Mouse (Mus musculus): ENCODE measurements at regions not wholly inside any gene's neighbourhood (a gene's known extent, or its start where the extent isn't known, plus 50 kb on each side); places are given as distances from the start of the nearest gene placed in this dataset.

DNA sequence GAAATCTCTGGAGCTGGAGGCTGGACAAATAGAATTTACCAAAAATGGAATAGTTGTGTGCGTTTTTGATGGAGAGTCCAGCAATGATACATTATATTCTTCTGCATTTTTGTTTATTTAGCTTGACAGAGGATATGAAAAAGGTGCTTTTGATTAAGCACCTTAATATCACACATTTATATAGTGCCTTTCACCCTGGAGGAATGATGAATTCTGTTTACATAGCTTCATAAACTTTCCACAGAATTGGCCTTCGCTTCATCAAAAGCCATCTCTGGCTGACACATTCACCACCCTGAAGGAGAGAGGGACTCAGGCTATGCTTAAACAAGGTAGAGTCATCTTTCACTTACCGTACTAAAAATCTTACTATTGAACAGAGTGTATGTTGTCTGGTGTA, 208.0 kb upstream of the Chrm2 start:
- Histone ChIP-seq H3K4me2 (no peak overlapping the region), H3K27me3 (replicated peaks) (no peaks in the 10 kb centered on the region), H3K9me3 (replicated peaks) (no peaks in the 10 kb centered on the region), H3K4me3 (no peak overlapping the region), H3K27ac (no peak overlapping the region), H3K4me1 (no peaks in the 10 kb centered on the region), H3K36me3 (no peaks in the 10 kb centered on the region), H3K9ac (no peak overlapping the region)
- ATAC-seq, result no peak
- WGBS (ENCODE audit: insufficient replicate concordance), result 60% methylated on average over 3 of the region's 3 CpGs

DNA sequence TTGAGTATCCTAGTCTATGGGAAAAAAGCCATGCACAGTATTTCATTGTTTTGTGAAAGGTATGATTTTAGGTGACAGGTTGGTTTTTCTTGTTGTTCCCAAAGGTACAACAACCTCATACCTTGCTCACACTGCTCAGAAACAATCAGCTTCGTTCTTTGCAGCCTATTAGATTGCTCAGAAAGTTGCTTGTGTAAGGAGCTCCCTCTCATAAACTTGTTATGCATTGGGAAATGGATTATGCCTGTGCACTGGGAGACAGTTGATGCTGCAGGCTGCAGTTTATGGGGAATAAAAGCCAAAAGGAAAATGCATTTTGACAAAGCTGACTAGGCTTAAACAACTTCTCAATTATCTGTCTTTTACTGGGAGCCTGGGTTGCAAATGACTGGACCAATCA, 205.2 kb upstream of the Chrm2 start:
- no peaks in the 10 kb centered on the region for H3K36me3 ChIP-seq
- H3K9me3 ChIP-seq (replicated peaks), result no peaks in the 10 kb centered on the region
- H3K4me2 ChIP-seq, result no peak overlapping the region
- H3K27me3 ChIP-seq (replicated peaks), result no peaks in the 10 kb centered on the region
- no peak for ATAC-seq
- H3K4me1 ChIP-seq, result no peaks in the 10 kb centered on the region
- no peak overlapping the region for H3K4me3 ChIP-seq
- WGBS (ENCODE audit: insufficient replicate concordance), result 38% methylated on average over 1 of the region's 1 CpGs
- H3K27ac ChIP-seq, result no peak overlapping the region
- no peak overlapping the region for H3K9ac ChIP-seq

- Histone ChIP-seq H3K9ac (no peak overlapping the region), H3K36me3 (no peaks in the 10 kb centered on the region), H3K27me3 (replicated peaks) (no peaks in the 10 kb centered on the region), H3K4me1 (no peaks in the 10 kb centered on the region), H3K27ac (no peak overlapping the region), H3K4me3 (no peak overlapping the region), H3K9me3 (replicated peaks) (no peaks in the 10 kb centered on the region), H3K4me2 (no peak overlapping the region)
- no peak for ATAC-seq
- WGBS (ENCODE audit: insufficient replicate concordance), result 59% methylated on average over 2 of the region's 2 CpGs
These were observed 181.2 kb upstream of the Chrm2 start for GRCm38 (mm10) chr6:36206666-36207065.

GRCm38 (mm10) chr6:36221308-36221707, 166.6 kb upstream of the Chrm2 start:
- H3K27ac ChIP-seq, result no peak overlapping the region
- H3K9ac ChIP-seq, result no peak overlapping the region
- no peaks in the 10 kb centered on the region for H3K27me3 ChIP-seq (replicated peaks)
- 60% methylated on average over 4 of the region's 4 CpGs for WGBS (ENCODE audit: insufficient replicate concordance)
- H3K4me1 ChIP-seq, result no peaks in the 10 kb centered on the region
- ATAC-seq, result no peak
- no peak overlapping the region for H3K4me2 ChIP-seq
- no peak overlapping the region for H3K4me3 ChIP-seq
- no peaks in the 10 kb centered on the region for H3K36me3 ChIP-seq
- H3K9me3 ChIP-seq (replicated peaks), result no peaks in the 10 kb centered on the region

- ATAC-seq, result no peak
- no peak overlapping the region for H3K4me3 ChIP-seq
- no peak overlapping the region for H3K4me2 ChIP-seq
- H3K9me3 ChIP-seq (replicated peaks), result no peaks in the 10 kb centered on the region
- H3K4me1 ChIP-seq, result no peaks in the 10 kb centered on the region
- H3K27me3 ChIP-seq (replicated peaks), result no peaks in the 10 kb centered on the region
- WGBS (ENCODE audit: insufficient replicate concordance), result 55% methylated on average over 1 of the region's 1 CpGs
- H3K36me3 ChIP-seq, result no peaks in the 10 kb centered on the region
- H3K9ac ChIP-seq, result no peak overlapping the region
- no peak overlapping the region for H3K27ac ChIP-seq
These were observed 153.4 kb upstream of the Chrm2 start for GRCm38 (mm10) chr6:36234438-36234837.

GRCm38 (mm10) chr6:36247027-36247426, 140.9 kb upstream of the Chrm2 start:
- Histone ChIP-seq H3K36me3 (no peaks in the 10 kb centered on the region), H3K9me3 (replicated peaks) (no peaks in the 10 kb centered on the region), H3K27me3 (replicated peaks) (no peaks in the 10 kb centered on the region), H3K9ac (no peak overlapping the region), H3K27ac (no peak overlapping the region), H3K4me2 (no peak overlapping the region), H3K4me3 (no peak overlapping the region), H3K4me1 (no peaks in the 10 kb centered on the region)
- WGBS (ENCODE audit: insufficient replicate concordance), result 50% methylated on average over 3 of the region's 3 CpGs
- ATAC-seq, result no peak

DNA sequence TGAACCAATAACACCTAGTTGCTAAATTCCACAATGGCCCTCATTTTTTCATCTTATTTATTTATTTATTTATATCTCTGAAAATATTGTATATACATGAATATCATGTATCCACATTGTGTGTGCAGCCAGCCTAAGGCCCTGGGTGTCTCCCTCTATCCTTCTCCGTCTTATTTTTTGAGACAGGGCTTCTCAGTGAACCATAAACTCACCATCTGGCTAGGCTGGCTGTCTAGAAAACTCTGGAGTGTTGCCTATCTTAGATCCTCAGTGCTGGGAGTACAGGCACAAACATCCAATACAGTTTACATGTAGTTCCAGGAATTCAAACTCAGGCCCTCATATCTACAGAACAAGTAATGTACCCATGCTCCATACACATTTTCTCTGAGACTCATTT, 139.7 kb upstream of the Chrm2 start:
- no peak overlapping the region for H3K4me3 ChIP-seq
- no peak for ATAC-seq
- WGBS (ENCODE audit: insufficient replicate concordance), result 64% methylated on average over 1 of the region's 1 CpGs
- no peaks in the 10 kb centered on the region for H3K4me1 ChIP-seq
- no peak overlapping the region for H3K4me2 ChIP-seq
- no peaks in the 10 kb centered on the region for H3K36me3 ChIP-seq
- no peaks in the 10 kb centered on the region for H3K9me3 ChIP-seq (replicated peaks)
- no peak overlapping the region for H3K9ac ChIP-seq
- H3K27me3 ChIP-seq (replicated peaks), result no peaks in the 10 kb centered on the region
- no peak overlapping the region for H3K27ac ChIP-seq

DNA sequence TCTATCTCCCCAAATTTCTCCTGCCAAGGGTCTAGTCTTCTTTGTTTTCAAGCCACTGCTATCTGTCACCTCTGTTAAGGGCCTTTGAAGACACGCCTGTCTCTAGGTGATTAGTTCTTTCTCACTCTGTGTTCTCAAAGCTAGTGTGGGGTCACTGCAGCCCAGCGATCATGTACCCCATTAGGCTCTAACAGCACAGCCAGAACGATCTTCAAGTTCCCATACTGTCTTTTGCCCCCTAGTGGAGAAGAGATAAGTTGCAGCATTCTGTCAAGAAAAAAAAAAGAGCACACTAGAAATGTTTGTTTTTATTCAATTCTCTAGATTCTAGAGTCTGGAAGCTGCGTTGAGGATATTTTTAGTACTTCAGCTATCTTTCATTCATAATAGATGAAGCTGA, 138.8 kb upstream of the Chrm2 start:
- WGBS (ENCODE audit: insufficient replicate concordance), result 34% methylated on average over 4 of the region's 4 CpGs

DNA sequence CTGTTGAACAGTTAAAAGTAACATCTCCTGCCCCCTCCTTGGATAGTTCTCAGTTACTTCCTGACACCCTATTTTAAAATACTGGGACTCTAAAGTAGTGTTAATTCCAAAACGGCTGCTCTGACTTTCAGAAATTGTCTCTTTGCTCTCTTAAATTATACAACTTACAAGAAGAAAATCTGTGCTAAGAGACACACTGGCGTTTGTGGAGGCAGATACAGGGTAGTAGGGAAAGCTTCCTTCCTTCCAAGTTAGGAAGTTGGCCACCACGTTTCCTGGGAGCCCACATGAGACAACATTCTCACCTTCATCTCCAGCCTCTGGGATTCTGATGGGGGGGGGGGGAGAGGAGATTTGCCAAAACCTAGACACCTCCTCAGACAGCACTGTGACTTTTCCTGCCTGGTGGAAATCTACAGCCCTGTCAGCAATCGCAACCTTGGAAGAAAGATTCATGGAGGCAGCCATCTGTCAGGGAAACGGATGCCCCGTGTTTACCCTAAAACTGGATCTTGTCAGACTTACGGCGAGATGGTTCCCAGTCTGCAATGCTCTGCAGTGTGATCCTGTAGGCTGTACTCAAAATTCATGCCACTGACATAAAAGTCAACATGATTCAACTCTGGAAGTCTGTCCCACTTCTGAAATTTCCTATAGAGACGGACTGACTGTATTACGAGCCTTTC, 121.0 kb upstream of the Chrm2 start:
- 71% methylated on average over 10 of the region's 10 CpGs for WGBS (ENCODE audit: insufficient replicate concordance)
- no peaks in the 10 kb centered on the region for H3K36me3 ChIP-seq
- no peak for ATAC-seq
- H3K4me1 ChIP-seq, result no peaks in the 10 kb centered on the region
- H3K4me3 ChIP-seq, result no peak overlapping the region
- H3K27ac ChIP-seq, result no peak overlapping the region
- H3K9ac ChIP-seq, result no peak overlapping the region
- no peaks in the 10 kb centered on the region for H3K9me3 ChIP-seq (replicated peaks)
- H3K27me3 ChIP-seq (replicated peaks), result no peaks in the 10 kb centered on the region
- no peak overlapping the region for H3K4me2 ChIP-seq

More for the DNA sequence above, 138.8 kb upstream of the Chrm2 start:
- no peaks in the 10 kb centered on the region for H3K27me3 ChIP-seq (replicated peaks)
- no peak overlapping the region for H3K9ac ChIP-seq
- no peaks in the 10 kb centered on the region for H3K36me3 ChIP-seq
- H3K4me3 ChIP-seq, result no peak overlapping the region
- H3K9me3 ChIP-seq (replicated peaks), result no peaks in the 10 kb centered on the region
- ATAC-seq, result no peak
- no peak overlapping the region for H3K27ac ChIP-seq
- no peaks in the 10 kb centered on the region for H3K4me1 ChIP-seq
- H3K4me2 ChIP-seq, result no peak overlapping the region

DNA sequence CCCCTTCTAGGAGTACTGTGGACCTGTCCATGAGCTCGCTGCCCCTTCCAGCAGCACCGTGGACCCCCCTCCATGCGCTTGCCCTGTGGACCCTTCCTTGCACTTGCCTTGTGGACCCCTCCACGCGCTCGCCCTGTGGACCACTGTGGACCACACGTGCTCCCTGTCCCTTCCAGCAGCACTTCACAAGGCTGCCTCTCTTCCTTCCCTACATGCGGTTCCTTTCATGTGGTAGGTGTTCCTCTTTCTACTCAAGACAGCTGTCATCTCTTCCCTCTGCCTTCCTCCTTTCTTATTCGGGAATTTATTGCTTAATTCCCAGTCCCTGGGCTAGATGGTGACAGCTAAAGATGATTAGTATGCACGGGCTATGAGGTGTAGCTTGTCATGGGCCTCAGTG, 101.2 kb upstream of the Chrm2 start:
- WGBS (ENCODE audit: insufficient replicate concordance), result 35% methylated on average over 10 of the region's 10 CpGs
- ATAC-seq, result no peak
- no peaks in the 10 kb centered on the region for H3K4me1 ChIP-seq

DNA sequence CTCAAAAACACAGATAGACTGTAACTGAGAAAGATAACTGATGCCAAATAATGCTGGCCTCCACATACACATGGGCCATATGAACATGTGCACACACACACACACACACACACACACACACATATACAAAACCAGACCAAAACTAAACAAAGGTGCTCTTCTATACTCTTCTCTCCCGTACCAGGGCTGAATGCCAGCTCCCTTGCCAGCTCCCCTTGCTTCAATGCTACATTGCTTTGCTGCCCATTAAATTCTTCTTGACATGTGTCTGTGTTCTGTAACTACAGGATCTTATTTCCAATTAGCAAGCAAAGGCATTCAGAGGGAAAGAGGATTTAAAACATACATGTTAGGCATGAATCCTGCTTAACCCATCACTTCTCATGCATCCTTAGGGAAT, 74.3 kb upstream of the Chrm2 start:
- ATAC-seq, result no peak
- Histone ChIP-seq H3K4me1 (no peaks in the 10 kb centered on the region), H3K4me3 (no peak overlapping the region), H3K4me2 (no peak overlapping the region), H3K9me3 (replicated peaks) (no peaks in the 10 kb centered on the region), H3K27me3 (replicated peaks) (no peaks in the 10 kb centered on the region), H3K36me3 (no peaks in the 10 kb centered on the region), H3K27ac (no peak overlapping the region), H3K9ac (no peak overlapping the region)
- WGBS (ENCODE audit: insufficient replicate concordance), result 21% methylated on average over 1 of the region's 1 CpGs

More for the DNA sequence above, 101.2 kb upstream of the Chrm2 start:
- no peaks in the 10 kb centered on the region for H3K9me3 ChIP-seq (replicated peaks)
- H3K27ac ChIP-seq, result no peak overlapping the region
- H3K36me3 ChIP-seq, result no peaks in the 10 kb centered on the region
- H3K4me3 ChIP-seq, result no peak overlapping the region
- no peak overlapping the region for H3K4me2 ChIP-seq
- no peaks in the 10 kb centered on the region for H3K27me3 ChIP-seq (replicated peaks)
- H3K9ac ChIP-seq, result no peak overlapping the region
